Mouse (Mus musculus): ENCODE results near the gene Pex10.

GRCm38 (mm10) chr4:155079666-155080065 is 12.8 kb downstream of the Pex10 start:
- TF ChIP-seq CTCF (IDR thresholded peaks at IDR 0.05; ENCODE audit: low read depth) (no peak), EP300 (IDR thresholded peaks at IDR 0.05; ENCODE audit: low read depth) (no peak)

All from liver, postnatal 0 days (tissue).